Mouse (Mus musculus) limb, embryonic 11.5 days (tissue): ENCODE measurements around the gene Otop1. TPM values are rescaled to one million over a fixed set of nuclear protein-coding genes. Genes with fewer than 3 reads are reported as not detected.

Source experiments
- ATAC-seq: fragments of 200-750 bp; cut with Nextera tagmentation; 2 replicates; pipeline ENCODE4 v1.8.0; 2017; ENCODE audit warnings: low read depth; ENCODE audit not compliant: insufficient number of reproducible peaks, low FRiP score, low TSS enrichment
- DNase-seq: peaks from one replicate; pipeline ENCODE4 v3.0.0-alpha.2; 2015; ENCODE audit warnings: low spot score
- H3K27ac ChIP-seq: fragments of 300-500 bp; sonication (generic); replicated peaks from 2 replicates; pipeline ENCODE4 v1.5.1; 2014; ENCODE audit warnings: low read depth, mild to moderate bottlenecking, low read length
- H3K27me3 ChIP-seq: fragments of 300-500 bp; sonication (generic); 2 replicates; pipeline ENCODE4 v1.6.1; 2014; ENCODE audit warnings: mild to moderate bottlenecking, low read length, mixed read lengths; ENCODE audit not compliant: control insufficient read depth, insufficient read depth
- H3K36me3 ChIP-seq: fragments of 300-500 bp; sonication (generic); 2 replicates; pipeline ENCODE4 v1.6.1; 2014; ENCODE audit warnings: mild to moderate bottlenecking, low read length, moderate library complexity, mixed read lengths; ENCODE audit not compliant: control insufficient read depth, insufficient read depth
- H3K4me1 ChIP-seq: fragments of 300-500 bp; sonication (generic); 2 replicates; pipeline ENCODE4 v1.6.1; 2014; ENCODE audit warnings: low read length, mixed read lengths; ENCODE audit not compliant: control insufficient read depth, insufficient read depth
- H3K4me2 ChIP-seq: fragments of 300-500 bp; sonication (generic); 2 replicates; pipeline ENCODE4 v1.6.1; 2014; ENCODE audit warnings: low read depth, mild to moderate bottlenecking, moderate library complexity; ENCODE audit not compliant: severe bottlenecking
- H3K4me3 ChIP-seq: fragments of 300-500 bp; sonication (generic); 2 replicates; pipeline ENCODE4 v1.5.1; 2014; ENCODE audit warnings: low read depth, low read length
- H3K9ac ChIP-seq: fragments of 300-500 bp; sonication (generic); 2 replicates; pipeline ENCODE4 v1.6.1; 2014; ENCODE audit warnings: mild to moderate bottlenecking, low read length
- H3K9me3 ChIP-seq: fragments of 300-500 bp; sonication (generic); 2 replicates; pipeline ENCODE4 v1.6.1; 2016; ENCODE audit warnings: low read length; ENCODE audit not compliant: control insufficient read depth
- WGBS: fragments of 180-500 bp; shearing (Covaris S2); extraction: QIAGEN DNeasy Blood & Tissue Kit; methylation state at CpG from one replicate; pipeline ENCODE4 v1.1.7; 2014; 5-methylcytosine and 5-hydroxymethylcytosine counted together
- polyA plus RNA-seq: library from polyadenylated mRNA; unstranded; fragments of >200 nt; fragmentation: Nextera tagmentation; extraction: Ambion mirVana; gene quantifications from 2 replicates; pipeline ENCODE4 v1.2.1, GENCODE M21; 2014

Otop1 gene
- polyA plus RNA-seq, 1 experiment from 2014 or later, result 0.28 TPM

- H3K27me3 ChIP-seq, result no peaks in the 10 kb centered on the region
- no peak overlapping the region for H3K9ac ChIP-seq
- H3K36me3 ChIP-seq, result no peaks in the 10 kb centered on the region
- no peak overlapping the region for H3K27ac ChIP-seq
- no peak for ATAC-seq
- no peak overlapping the region for H3K4me2 ChIP-seq
- DNase-seq, result no peak
- no peaks in the 10 kb centered on the region for H3K4me1 ChIP-seq
- H3K4me3 ChIP-seq, result no peak overlapping the region
- 54% methylated on average over 5 of the region's 5 CpGs for WGBS
- H3K9me3 ChIP-seq, result no peaks in the 10 kb centered on the region
Measured at GRCm38 (mm10) chr5:38350351-38350929, 74.7 kb downstream of the Otop1 start.

Other genes with a start within 250 kb of the Otop1 start
- 53.9 and 59.6 TPM in 2 replicates for gene Stx18, start 237.2 kb upstream of the Otop1 start, polyA plus RNA-seq
- 33.6 and 34.9 TPM in 2 replicates for gene Nsg1, start 116.1 kb upstream of the Otop1 start, polyA plus RNA-seq
- 15.3 and 19.1 TPM in 2 replicates for gene Zbtb49, start 55.5 kb upstream of the Otop1 start, polyA plus RNA-seq
- gene Lyar, start 55.5 kb upstream of the Otop1 start, polyA plus RNA-seq, result 146 and 152 TPM in 2 replicates
- gene Tmem128, start 15.8 kb upstream of the Otop1 start, polyA plus RNA-seq, result 74.2 and 79.9 TPM in 2 replicates
- not detected in 2 replicates for gene Drd5, start 43.4 kb downstream of the Otop1 start, polyA plus RNA-seq
- gene Slc2a9, start 227.2 kb downstream of the Otop1 start, polyA plus RNA-seq, result 0.32 and 0.82 TPM in 2 replicates